Mouse (Mus musculus) granulocyte monocyte progenitor cell, adult 5-6 weeks (primary cell): ENCODE measurements around the gene F8a. TPM values are rescaled to one million over a fixed set of nuclear protein-coding genes. Genes with fewer than 3 reads are reported as not detected.
"Not testable (repeated sequence)": the region's sequence is repeated elsewhere in the genome, so short reads cannot be mapped to it uniquely, and the experiment has no call there.

ENCODE experiments used
- ATAC-seq: replicated peaks from 2 replicates; pipeline ENCODE4 v1.8.0; 2016; ENCODE audit warnings: mild to moderate bottlenecking, moderate TSS enrichment, inconsistent platforms; ENCODE audit not compliant: poor library complexity, severe bottlenecking
- total RNA-seq, 2 experiments: library from RNA; stranded (forward) in 1 of 2; stranded (reverse) in 1 of 2; fragments of 200-712, 200-1000 nt in 1 of 2; fragments of >200 nt in 1 of 2; fragmentation: Nextera tagmentation in 1 of 2; gene quantifications; 2 replicates each; pipeline ENCODE4 v1.2.3; 2014 to 2017

Gene F8a
- total RNA-seq (2014; fragmentation: Nextera tagmentation) (2.3 and 5.9 TPM in 2 replicates), total RNA-seq (2017) (3.9 and 4.2 TPM in 2 replicates)

GRCm38 (mm10) chrX:73227914-73228605 is at the start of gene F8a:
Gene F8a (plus strand): TSS chrX:73228291.
- peak; percentile 95 for ATAC-seq

GRCm38 (mm10) chrX:73191934-73192333 is 36.2 kb upstream of the F8a start, which contains the start of gene Xlr3b:
Gene Xlr3b (plus strand): TSS chrX:73192207.
- ATAC-seq: peak; percentile 66

GRCm38 (mm10) chrX:73213819-73214564 is 14.1 kb upstream of the F8a start, which contains the start of gene Xlr4b:
Gene Xlr4b (plus strand): TSS chrX:73214333.
- ATAC-seq: peak; percentile 27; the same call in 1 of the 2 replicates

- no peak for ATAC-seq
Observed at GRCm38 (mm10) chrX:73225365-73225764, 2.7 kb upstream of the F8a start.

- peak; percentile 57 for ATAC-seq
Observed at GRCm38 (mm10) chrX:73228606-73229214, 619 bp downstream of the F8a start.

GRCm38 (mm10) chrX:73229288-73229687 is 1.2 kb downstream of the F8a start:
- ATAC-seq: no peak

GRCm38 (mm10) chrX:73242821-73243325 is 14.8 kb downstream of the F8a start, which contains the start of gene Xlr4c:
Gene Xlr4c (minus strand): TSS chrX:73243130.
- not testable (repeated sequence) for ATAC-seq

- not testable (repeated sequence) for ATAC-seq
Observed at GRCm38 (mm10) chrX:73262428-73262827, 34.3 kb downstream of the F8a start.

GRCm38 (mm10) chrX:73265270-73265669 is 37.2 kb downstream of the F8a start, which contains the start of gene Xlr3c:
Gene Xlr3c (minus strand): TSS chrX:73265390.
- not testable (repeated sequence) for ATAC-seq

Other genes with a start within 250 kb of the F8a start
- gene Zfp185, start 241.0 kb upstream of the F8a start, total RNA-seq (2014; fragmentation: Nextera tagmentation): not detected in 2 replicates
- gene Zfp185, start 241.0 kb upstream of the F8a start, total RNA-seq (2017): not detected in 2 replicates
- gene Pnma5, start 191.2 kb upstream of the F8a start, total RNA-seq (2014; fragmentation: Nextera tagmentation): not detected in 2 replicates
- not detected in 2 replicates for gene Pnma5, start 191.2 kb upstream of the F8a start, total RNA-seq (2017)
- not detected in 2 replicates for gene Pnma3, start 163.5 kb upstream of the F8a start, total RNA-seq (2014; fragmentation: Nextera tagmentation)
- gene Pnma3, start 163.5 kb upstream of the F8a start, total RNA-seq (2017): not detected in 2 replicates
- gene Xlr4a, start 145.8 kb upstream of the F8a start, total RNA-seq (2014; fragmentation: Nextera tagmentation): 23.8 and 24.8 TPM in 2 replicates
- gene Xlr4a, start 145.8 kb upstream of the F8a start, total RNA-seq (2017): 10.9 and 14.2 TPM in 2 replicates
- gene Xlr3a, start 131.2 kb upstream of the F8a start, total RNA-seq (2014; fragmentation: Nextera tagmentation): 1.8 and 8.5 TPM in 2 replicates
- 4.2 and 6.0 TPM in 2 replicates for gene Xlr3a, start 131.2 kb upstream of the F8a start, total RNA-seq (2017)
- gene Gm14685, start 111.2 kb upstream of the F8a start, total RNA-seq (2014; fragmentation: Nextera tagmentation): not detected in 2 replicates
- gene Gm14685, start 111.2 kb upstream of the F8a start, total RNA-seq (2017): not detected in 2 replicates
- not detected in 2 replicates for gene Xlr5b, start 79.5 kb upstream of the F8a start, total RNA-seq (2014; fragmentation: Nextera tagmentation)
- gene Xlr5b, start 79.5 kb upstream of the F8a start, total RNA-seq (2017): not detected in 2 replicates
- gene DXBay18, start 78.8 kb upstream of the F8a start, total RNA-seq (2014; fragmentation: Nextera tagmentation): not detected in 2 replicates
- not detected in 2 replicates for gene DXBay18, start 78.8 kb upstream of the F8a start, total RNA-seq (2017)
- not detected in 2 replicates for gene Spin2d, start 51.3 kb upstream of the F8a start, total RNA-seq (2014; fragmentation: Nextera tagmentation)
- 1.6 TPM in 1 of 2 replicates, not detected in the other for gene Spin2d, start 51.3 kb upstream of the F8a start, total RNA-seq (2017)
- gene Xlr3b, start 36.1 kb upstream of the F8a start, total RNA-seq (2014; fragmentation: Nextera tagmentation): 1.3 and 16.8 TPM in 2 replicates
- gene Xlr3b, start 36.1 kb upstream of the F8a start, total RNA-seq (2017): 7.8 and 7.9 TPM in 2 replicates
- 17.1 and 17.2 TPM in 2 replicates for gene Xlr4b, start 14.0 kb upstream of the F8a start, total RNA-seq (2014; fragmentation: Nextera tagmentation)
- gene Xlr4b, start 14.0 kb upstream of the F8a start, total RNA-seq (2017): 13.2 and 15.7 TPM in 2 replicates
- 2.9 and 13.5 TPM in 2 replicates for gene Xlr4c, start 14.8 kb downstream of the F8a start, total RNA-seq (2014; fragmentation: Nextera tagmentation)
- gene Xlr4c, start 14.8 kb downstream of the F8a start, total RNA-seq (2017): 5.9 and 8.6 TPM in 2 replicates
- not detected in 2 replicates for gene Xlr3c, start 37.1 kb downstream of the F8a start, total RNA-seq (2014; fragmentation: Nextera tagmentation)
- gene Xlr3c, start 37.1 kb downstream of the F8a start, total RNA-seq (2017): not detected in 2 replicates
- not detected in 2 replicates for gene Xlr5a, start 64.7 kb downstream of the F8a start, total RNA-seq (2014; fragmentation: Nextera tagmentation)
- not detected in 2 replicates for gene Xlr5a, start 64.7 kb downstream of the F8a start, total RNA-seq (2017)
- not detected in 2 replicates for gene Xlr5c, start 64.7 kb downstream of the F8a start, total RNA-seq (2014; fragmentation: Nextera tagmentation)
- gene Xlr5c, start 64.7 kb downstream of the F8a start, total RNA-seq (2017): not detected in 2 replicates
- gene Gm45015, start 108.5 kb downstream of the F8a start, total RNA-seq (2014; fragmentation: Nextera tagmentation): not detected in 2 replicates
- not detected in 2 replicates for gene Gm45015, start 108.5 kb downstream of the F8a start, total RNA-seq (2017)
- 8.5 and 11.9 TPM in 2 replicates for gene Zfp275, start 114.3 kb downstream of the F8a start, total RNA-seq (2014; fragmentation: Nextera tagmentation)
- 7.9 and 8.1 TPM in 2 replicates for gene Zfp275, start 114.3 kb downstream of the F8a start, total RNA-seq (2017)
- not detected in 2 replicates for gene Gm18336, start 170.4 kb downstream of the F8a start, total RNA-seq (2014; fragmentation: Nextera tagmentation)
- not detected in 2 replicates for gene Gm18336, start 170.4 kb downstream of the F8a start, total RNA-seq (2017)
- gene Zfp92, start 182.8 kb downstream of the F8a start, total RNA-seq (2014; fragmentation: Nextera tagmentation): not detected in 2 replicates
- gene Zfp92, start 182.8 kb downstream of the F8a start, total RNA-seq (2017): not detected in 2 replicates
- not detected in 2 replicates for gene Trex2, start 207.1 kb downstream of the F8a start, total RNA-seq (2014; fragmentation: Nextera tagmentation)
- gene Trex2, start 207.1 kb downstream of the F8a start, total RNA-seq (2017): not detected in 2 replicates
- 24.2 and 29.1 TPM in 2 replicates for gene Haus7, start 230.8 kb downstream of the F8a start, total RNA-seq (2014; fragmentation: Nextera tagmentation)
- 51.8 and 70.7 TPM in 2 replicates for gene Haus7, start 230.8 kb downstream of the F8a start, total RNA-seq (2017)